Mouse (Mus musculus) bone marrow, adult 2 months (tissue): ENCODE measurements around the gene Shld1. TPM values are rescaled to one million over a fixed set of nuclear protein-coding genes. Genes with fewer than 3 reads are reported as not detected.

Experiments used
- H3K27ac ChIP-seq: fragments of 200-500 bp; 2 replicates; pipeline ENCODE4 v1.5.1; 2012; ENCODE audit warnings: low read depth, mild to moderate bottlenecking, control low read depth, inconsistent platforms, low read length; ENCODE audit not compliant: control insufficient read depth, poor library complexity, insufficient read depth
- H3K4me1 ChIP-seq: fragments of 200-500 bp; 2 replicates; pipeline ENCODE4 v1.6.1; 2011; ENCODE audit warnings: low read length; ENCODE audit not compliant: control insufficient read depth, insufficient read depth
- H3K4me3 ChIP-seq: fragments of 200-500 bp; replicated peaks from 2 replicates; pipeline ENCODE3; 2011; ENCODE audit warnings: mild to moderate bottlenecking, low read depth, low read length, control low read depth; ENCODE audit not compliant: control insufficient read depth
- CTCF ChIP-seq: fragments of 200-500 bp; IDR thresholded peaks from 2 replicates; pipeline ENCODE4 v1.5.1; 2011; ENCODE audit warnings: low read length, control low read depth; ENCODE audit not compliant: control insufficient read depth, insufficient read depth
- POLR2A ChIP-seq: fragments of 200-500 bp; IDR thresholded peaks from 2 replicates; pipeline ENCODE4 v1.6.1; 2011; ENCODE audit warnings: low read depth, mild to moderate bottlenecking, control low read depth, low read length, borderline replicate concordance; ENCODE audit not compliant: control insufficient read depth
- WGBS: fragments of 180-500 bp; shearing (Covaris S2); methylation state at CpG from one replicate; pipeline ENCODE4 v1.1.7; 2018; 5-methylcytosine and 5-hydroxymethylcytosine counted together
- polyA plus RNA-seq: library from polyadenylated mRNA; stranded (reverse); fragments of >200 nt; gene quantifications from 2 replicates; pipeline ENCODE4 v1.2.4, GENCODE M21; 2011; ENCODE audit warnings: low replicate concordance; ENCODE audit not compliant: missing spikeins, insufficient read depth, insufficient read length

The Shld1 gene
- polyA plus RNA-seq, 1 experiment, result 13.6 TPM

DNA sequence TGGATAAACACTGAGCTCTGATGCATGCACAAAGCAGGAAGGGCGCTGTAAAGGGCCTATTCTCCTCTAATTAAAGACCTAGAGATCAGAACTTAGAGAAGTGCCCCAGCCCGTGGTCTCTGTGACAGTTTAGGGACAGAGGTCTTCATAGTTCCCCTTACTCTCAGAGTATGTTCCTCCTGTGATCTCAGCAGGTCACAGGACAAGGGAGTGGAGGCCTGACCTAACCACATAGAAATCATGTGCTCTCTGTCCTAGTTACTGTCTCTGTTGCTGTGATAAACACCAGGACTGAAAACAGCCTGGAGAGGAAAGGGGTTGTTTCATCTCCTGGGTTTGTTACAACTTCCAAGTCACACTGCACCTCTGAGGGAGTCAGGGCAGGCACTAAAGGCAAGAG is 23.8 kb downstream of the Shld1 start:
- no peak overlapping the region for H3K4me3 ChIP-seq
- H3K27ac ChIP-seq, result no peak overlapping the region
- no peaks in the 10 kb centered on the region for H3K4me1 ChIP-seq
- WGBS, result 41% methylated on average over 2 of the region's 2 CpGs
- TF ChIP-seq POLR2A (no peak), CTCF (no peak)

DNA sequence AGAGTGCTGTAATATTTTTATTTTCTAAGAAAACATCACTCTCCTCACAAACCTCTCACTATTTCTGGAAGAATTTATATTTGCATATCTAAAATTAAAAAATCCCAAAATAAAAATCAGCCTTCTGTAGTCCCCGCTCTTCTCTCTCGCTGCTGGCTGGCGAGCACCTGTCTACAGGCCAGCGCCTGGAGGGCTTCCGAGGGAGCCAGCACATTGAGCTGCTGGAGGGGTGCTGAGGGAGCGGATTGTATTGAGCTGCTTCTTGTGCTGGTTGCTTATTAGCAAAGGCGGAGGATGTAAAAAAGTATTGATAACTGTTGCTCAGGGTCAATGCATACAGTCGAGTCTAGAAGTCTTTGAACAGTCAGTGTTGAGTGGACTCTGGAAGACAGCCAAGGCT is 25.3 kb downstream of the Shld1 start:
- 87% methylated on average over 8 of the region's 8 CpGs for WGBS
- no peak for TF ChIP-seq POLR2A
- no peak for TF ChIP-seq CTCF
- H3K4me1 ChIP-seq, result no peaks in the 10 kb centered on the region
- H3K27ac ChIP-seq, result no peak overlapping the region
- no peak overlapping the region for H3K4me3 ChIP-seq

- TF ChIP-seq POLR2A (no peak), CTCF (no peak)
- H3K27ac ChIP-seq, result no peak overlapping the region
- H3K4me1 ChIP-seq, result no peaks in the 10 kb centered on the region
- no peak overlapping the region for H3K4me3 ChIP-seq
- WGBS, result 77% methylated on average over 7 of the region's 7 CpGs
These were observed 27.8 kb downstream of the Shld1 start for GRCm38 (mm10) chr2:132714522-132714921.

GRCm38 (mm10) chr2:132714946-132715345 is 28.2 kb downstream of the Shld1 start:
- Histone ChIP-seq H3K4me1 (no peaks in the 10 kb centered on the region), H3K4me3 (no peak overlapping the region), H3K27ac (no peak overlapping the region)
- TF ChIP-seq CTCF, result no peak
- TF ChIP-seq POLR2A, result no peak
- WGBS, result 85% methylated on average over 3 of the region's 3 CpGs

DNA sequence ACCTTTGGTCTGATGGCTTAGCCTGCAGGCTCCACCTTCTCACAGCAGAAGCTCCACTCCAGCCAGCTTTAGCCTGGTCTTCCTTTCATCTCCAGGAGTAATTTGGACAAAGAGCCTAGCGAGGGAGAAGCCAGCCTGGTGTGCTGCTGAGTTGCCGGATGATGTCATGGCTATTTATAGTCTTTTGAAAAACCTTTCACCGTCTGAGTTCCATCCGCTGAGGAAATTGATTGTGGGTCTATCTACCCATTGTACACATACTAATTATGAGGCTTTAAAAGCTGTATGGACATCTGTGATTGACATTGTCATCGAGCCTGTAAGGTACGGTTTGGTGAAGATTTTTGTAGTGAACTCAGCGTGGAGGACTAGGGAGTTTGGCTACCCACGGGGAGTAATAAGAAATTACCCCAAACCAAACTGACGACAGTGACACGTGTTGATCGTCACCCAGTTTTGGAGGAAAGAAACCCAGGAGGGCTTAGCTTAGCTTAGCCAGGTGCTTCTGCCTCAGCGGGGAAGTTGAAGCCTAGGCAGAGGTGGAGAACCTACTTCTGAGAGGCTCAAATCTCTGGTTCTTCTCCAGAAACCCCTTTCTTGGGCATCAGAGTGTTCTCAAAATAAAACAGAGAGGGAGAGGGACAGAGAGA is 28.8 kb downstream of the Shld1 start:
- WGBS, result 76% methylated on average over 12 of the region's 12 CpGs
- no peaks in the 10 kb centered on the region for H3K4me1 ChIP-seq
- TF ChIP-seq POLR2A, result no peak
- TF ChIP-seq CTCF, result no peak
- H3K27ac ChIP-seq, result no peak overlapping the region
- H3K4me3 ChIP-seq, result no peak overlapping the region

GRCm38 (mm10) chr2:132716154-132716553 is 29.4 kb downstream of the Shld1 start:
- Histone ChIP-seq H3K27ac (no peak overlapping the region), H3K4me1 (no peaks in the 10 kb centered on the region), H3K4me3 (no peak overlapping the region)
- TF ChIP-seq CTCF, result peak; percentile 90
- TF ChIP-seq POLR2A, result no peak
- 40% methylated on average over 5 of the region's 5 CpGs for WGBS

DNA sequence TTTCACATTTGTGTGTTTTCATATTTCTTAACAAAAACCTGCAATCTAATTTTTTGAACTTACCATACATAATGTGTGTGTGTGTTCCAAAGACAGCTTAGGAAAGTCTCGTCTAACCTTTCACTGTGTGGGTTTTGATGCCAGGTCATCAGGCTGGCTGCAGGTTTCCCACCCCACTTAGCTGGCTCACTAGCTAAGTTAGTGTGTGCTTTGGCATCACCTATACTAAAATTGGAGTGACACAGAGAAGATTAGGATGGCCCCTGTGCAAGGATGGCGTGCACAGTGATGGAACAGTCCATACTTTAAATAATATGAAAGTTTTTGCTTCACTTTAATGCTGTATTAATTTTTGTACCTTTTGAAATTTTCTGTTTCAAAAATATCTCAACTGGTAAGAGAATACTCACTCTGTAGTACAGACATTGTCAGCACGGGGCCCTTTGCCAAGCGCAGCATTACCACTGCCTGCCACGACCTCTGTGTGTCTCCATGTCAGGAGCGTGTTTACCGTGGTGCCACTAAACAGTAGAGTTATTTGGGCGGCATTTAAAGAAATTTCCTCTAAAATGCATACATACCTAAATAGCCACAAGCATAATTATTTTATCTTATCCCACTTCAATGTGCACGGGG is 30.3 kb downstream of the Shld1 start:
- 87% methylated on average over 9 of the region's 9 CpGs for WGBS
- Histone ChIP-seq H3K27ac (no peak overlapping the region), H3K4me3 (no peak overlapping the region), H3K4me1 (no peaks in the 10 kb centered on the region)
- TF ChIP-seq POLR2A (no peak), CTCF (no peak)

GRCm38 (mm10) chr2:132717537-132717912 is 30.8 kb downstream of the Shld1 start:
- H3K27ac ChIP-seq, result no peak overlapping the region
- H3K4me3 ChIP-seq, result no peak overlapping the region
- WGBS, result 81% methylated on average over 5 of the region's 5 CpGs
- TF ChIP-seq CTCF (no peak), POLR2A (no peak)
- H3K4me1 ChIP-seq, result no peaks in the 10 kb centered on the region
